Mouse (Mus musculus) midbrain, embryonic 13.5 days (tissue): Measurements from ENCODE around the gene Phlda2. TPM values are rescaled to one million over a fixed set of nuclear protein-coding genes. Genes with fewer than 3 reads are reported as not detected.

Experiments
- ATAC-seq: fragments of 200-750 bp; cut with Nextera tagmentation; 2 replicates; pipeline ENCODE4 v1.8.0; 2017; ENCODE audit warnings: mild to moderate bottlenecking, moderate TSS enrichment, moderate library complexity
- H3K27ac ChIP-seq: fragments of 300-500 bp; sonication (generic); 2 replicates; pipeline ENCODE4 v1.5.1; 2015; ENCODE audit warnings: inconsistent platforms, mild to moderate bottlenecking, moderate library complexity
- H3K27me3 ChIP-seq: fragments of 300-500 bp; sonication (generic); 2 replicates; pipeline ENCODE4 v1.6.1; 2015; ENCODE audit warnings: mild to moderate bottlenecking, inconsistent platforms
- H3K36me3 ChIP-seq: fragments of 300-500 bp; sonication (generic); 2 replicates; pipeline ENCODE4 v1.6.1; 2015; ENCODE audit warnings: mild to moderate bottlenecking, inconsistent platforms
- H3K4me1 ChIP-seq: fragments of 300-500 bp; sonication (generic); replicated peaks from 2 replicates; pipeline ENCODE4 v1.6.1; 2015; ENCODE audit warnings: inconsistent platforms
- H3K4me2 ChIP-seq: fragments of 300-500 bp; sonication (generic); replicated peaks from 2 replicates; pipeline ENCODE4 v1.6.1; 2015; ENCODE audit warnings: moderate library complexity, mild to moderate bottlenecking, inconsistent platforms
- H3K4me3 ChIP-seq: fragments of 300-500 bp; sonication (generic); replicated peaks from 2 replicates; pipeline ENCODE4 v1.5.1; 2015; ENCODE audit warnings: mild to moderate bottlenecking, inconsistent platforms
- H3K9ac ChIP-seq: fragments of 300-500 bp; sonication (generic); replicated peaks from 2 replicates; pipeline ENCODE4 v1.6.1; 2015; ENCODE audit warnings: mild to moderate bottlenecking, inconsistent platforms
- H3K9me3 ChIP-seq: fragments of 300-500 bp; sonication (generic); 2 replicates; pipeline ENCODE4 v1.6.1; 2016; ENCODE audit warnings: mild to moderate bottlenecking, inconsistent platforms
- WGBS: fragments of 180-500 bp; shearing (Covaris S2); methylation state at CpG from one replicate; pipeline ENCODE4 v1.1.7; 2015; 5-methylcytosine and 5-hydroxymethylcytosine counted together
- polyA plus RNA-seq: library from polyadenylated mRNA; unstranded; fragments of >200 nt; fragmentation: Nextera tagmentation; extraction: Ambion mirVana; gene quantifications from 2 replicates; pipeline ENCODE4 v1.2.1, GENCODE M21; 2015

Gene Phlda2
- polyA plus RNA-seq, 1 experiment from 2014 or later = 0.73 TPM

DNA sequence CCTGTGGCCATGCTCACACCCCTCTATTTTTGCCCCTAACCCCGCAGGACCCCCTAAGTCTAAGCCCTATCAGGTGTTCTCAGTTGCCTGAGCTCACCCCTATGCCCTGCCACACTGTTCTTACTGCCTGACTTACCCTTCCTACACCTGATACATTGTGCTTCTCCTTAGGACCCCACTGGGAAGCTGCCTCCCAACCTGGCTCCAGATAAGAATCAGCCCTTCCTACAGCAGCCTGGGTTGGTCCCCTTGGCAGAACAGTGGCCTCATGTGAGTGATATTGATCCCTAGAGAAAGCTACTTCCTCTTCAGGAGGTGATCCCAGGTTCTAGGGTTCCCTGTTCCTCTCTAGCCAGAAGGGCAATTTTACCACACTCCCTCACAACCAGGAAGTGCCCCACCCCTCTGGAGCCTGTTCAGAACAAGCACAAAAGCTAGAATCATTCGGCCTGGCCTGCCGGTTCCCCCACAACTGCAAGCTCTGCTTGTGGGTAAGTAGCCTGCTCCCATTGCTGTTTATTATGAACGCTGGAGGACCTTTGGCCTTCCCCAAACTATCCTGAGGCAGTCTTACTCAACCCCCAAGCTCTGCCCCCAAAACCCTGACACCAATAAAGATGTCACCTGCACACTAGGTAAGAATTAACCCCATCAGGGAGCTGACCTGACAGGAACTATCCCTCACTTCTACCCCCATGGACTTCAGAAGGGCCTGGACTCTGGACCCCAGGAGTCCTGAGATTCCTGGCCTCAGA, 29.4 kb downstream of the Phlda2 start, which contains the start of gene Slc22a18:
TSS of gene Slc22a18 (plus strand) at position 390 of the 755 bp plus-strand sequence.
- Histone ChIP-seq H3K4me2 (no peak within 1 kb of the TSS), H3K9ac (no peak within 1 kb of the TSS), H3K27me3 (peaks cover 16% of the 10 kb centered on the region), H3K36me3 (no peaks in the 10 kb centered on the region), H3K9me3 (no peaks in the 10 kb centered on the region), H3K4me1 (peaks cover 5% of the 10 kb centered on the region; the same call in 1 of the 2 replicates), H3K4me3 (no peak within 1 kb of the TSS), H3K27ac (no peak within 1 kb of the TSS)
- 54% methylated on average over 4 of the region's 4 CpGs for WGBS
- ATAC-seq = no peak

DNA sequence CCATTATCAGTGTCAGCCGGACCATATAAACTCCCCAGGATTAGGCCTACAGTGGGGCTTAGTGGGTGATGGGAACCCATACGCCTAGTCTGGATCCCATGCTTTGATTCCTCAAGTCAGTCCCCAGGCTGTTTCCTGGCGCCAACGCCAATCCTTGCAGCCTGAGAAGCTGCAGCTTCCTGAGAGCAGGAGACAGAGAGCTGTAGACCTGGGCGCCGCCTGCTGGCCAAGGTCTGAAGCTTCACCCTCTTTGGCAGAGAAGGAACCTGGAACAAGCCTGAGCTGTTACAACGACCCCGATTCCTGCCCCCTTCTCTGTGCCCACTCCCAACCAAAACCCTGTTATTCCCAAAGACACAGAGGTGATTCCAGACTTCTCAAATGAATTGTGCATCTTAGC, 33.0 kb downstream of the Phlda2 start:
- ATAC-seq = no peak
- Histone ChIP-seq H3K36me3 (no peaks in the 10 kb centered on the region), H3K9me3 (no peaks in the 10 kb centered on the region), H3K27me3 (peaks cover 26% of the 10 kb centered on the region), H3K4me3 (no peak overlapping the region), H3K4me2 (no peak overlapping the region), H3K27ac (no peak overlapping the region), H3K9ac (0 out of 2 replicates have a peak overlapping the region, but pooled peaks have one; percentile 36), H3K4me1 (peaks cover 35% of the 10 kb centered on the region)
- 21% methylated on average over 8 of the region's 8 CpGs for WGBS

DNA sequence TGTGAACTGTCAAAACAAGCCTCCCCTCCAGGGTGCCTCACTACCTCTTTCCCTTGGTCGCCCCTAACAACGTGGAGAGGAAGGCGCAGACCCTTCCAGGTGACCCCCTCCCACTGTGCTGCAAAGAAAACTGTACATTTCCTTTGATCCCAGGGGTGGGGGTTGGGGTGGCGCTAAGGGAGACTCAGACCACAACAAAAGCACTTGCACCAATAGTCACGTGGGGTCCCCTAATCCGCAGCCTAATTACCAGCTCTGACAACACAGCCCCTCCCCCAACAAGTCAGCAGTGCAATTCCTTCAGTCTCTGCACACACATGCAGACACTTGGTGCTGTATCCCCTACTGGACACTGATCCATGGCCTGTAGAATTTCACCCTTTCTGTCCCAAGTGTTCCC, 35.2 kb downstream of the Phlda2 start:
- H3K4me3 ChIP-seq = no peak overlapping the region
- H3K4me2 ChIP-seq = peak overlapping the region; percentile 22; the same call in 1 of the 2 replicates
- no peaks in the 10 kb centered on the region for H3K36me3 ChIP-seq
- H3K9me3 ChIP-seq = no peaks in the 10 kb centered on the region
- WGBS = 1% methylated on average over 6 of the region's 6 CpGs
- peak; percentile 34 for ATAC-seq
- H3K4me1 ChIP-seq = peaks cover 45% of the 10 kb centered on the region
- H3K27ac ChIP-seq = 0 out of 2 replicates have a peak overlapping the region, but pooled peaks have one; percentile 39
- H3K27me3 ChIP-seq = peaks cover 27% of the 10 kb centered on the region
- no peak overlapping the region for H3K9ac ChIP-seq

GRCm38 (mm10) chr7:143466099-143466677, 36.8 kb downstream of the Phlda2 start:
- H3K4me1 ChIP-seq = peaks cover 56% of the 10 kb centered on the region
- H3K27me3 ChIP-seq = peaks cover 27% of the 10 kb centered on the region
- peak; percentile 43 for ATAC-seq
- no peak overlapping the region for H3K4me3 ChIP-seq
- H3K4me2 ChIP-seq = no peak overlapping the region
- WGBS = 37% methylated on average over 14 of the region's 14 CpGs
- H3K36me3 ChIP-seq = no peaks in the 10 kb centered on the region
- H3K9me3 ChIP-seq = no peaks in the 10 kb centered on the region
- H3K9ac ChIP-seq = no peak overlapping the region
- no peak overlapping the region for H3K27ac ChIP-seq

GRCm38 (mm10) chr7:143464811-143465560, 38.0 kb downstream of the Phlda2 start:
- WGBS = 27% methylated on average over 53 of the region's 56 CpGs
- Histone ChIP-seq H3K9ac (peak overlapping the region; percentile 47), H3K4me2 (peak overlapping the region; percentile 60), H3K27me3 (peaks cover 27% of the 10 kb centered on the region), H3K4me3 (peak overlapping the region; percentile 29), H3K4me1 (peaks cover 56% of the 10 kb centered on the region), H3K9me3 (peaks cover 7% of the 10 kb centered on the region), H3K36me3 (no peaks in the 10 kb centered on the region), H3K27ac (no peak overlapping the region)
- no peak for ATAC-seq

DNA sequence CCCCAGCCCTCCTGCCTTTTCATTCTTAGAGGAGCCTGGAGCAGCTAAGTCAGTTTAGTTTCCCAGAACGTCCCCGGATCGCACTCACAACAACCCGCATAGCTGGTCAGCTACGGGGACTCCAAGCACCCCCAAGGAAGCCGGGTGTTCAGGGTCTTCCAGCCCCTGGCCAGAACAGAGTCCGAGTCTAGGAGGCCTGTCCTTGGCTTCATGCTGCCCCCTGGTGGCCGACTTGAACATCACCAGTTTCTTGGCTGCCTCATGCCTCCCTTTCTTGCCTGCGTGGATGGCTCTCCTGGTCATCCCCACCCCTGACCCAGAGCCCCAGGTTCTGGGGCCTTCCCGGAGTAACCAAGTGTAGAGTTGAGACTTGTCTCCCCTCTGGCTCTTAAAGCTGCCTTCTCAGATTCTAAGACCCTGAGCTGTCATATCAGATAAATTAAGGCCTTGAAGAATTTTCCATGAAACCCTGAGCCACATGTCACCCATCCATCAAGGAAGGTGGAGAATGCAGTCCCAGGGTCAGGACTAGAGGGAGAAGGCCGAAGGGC, 39.0 kb downstream of the Phlda2 start:
- H3K9ac ChIP-seq = no peak overlapping the region
- H3K9me3 ChIP-seq = peaks cover 17% of the 10 kb centered on the region
- no peak for ATAC-seq
- peaks cover 20% of the 10 kb centered on the region for H3K27me3 ChIP-seq
- H3K27ac ChIP-seq = no peak overlapping the region
- WGBS = 34% methylated on average over 11 of the region's 11 CpGs
- no peak overlapping the region for H3K4me2 ChIP-seq
- H3K4me1 ChIP-seq = peaks cover 53% of the 10 kb centered on the region
- H3K4me3 ChIP-seq = no peak overlapping the region
- H3K36me3 ChIP-seq = no peaks in the 10 kb centered on the region

- no peak overlapping the region for H3K27ac ChIP-seq
- H3K36me3 ChIP-seq = no peaks in the 10 kb centered on the region
- H3K9ac ChIP-seq = no peak overlapping the region
- peaks cover 18% of the 10 kb centered on the region for H3K27me3 ChIP-seq
- H3K4me2 ChIP-seq = no peak overlapping the region
- H3K4me1 ChIP-seq = peaks cover 44% of the 10 kb centered on the region
- H3K4me3 ChIP-seq = no peak overlapping the region
- 78% methylated on average over 5 of the region's 5 CpGs for WGBS
- peaks cover 19% of the 10 kb centered on the region for H3K9me3 ChIP-seq
- no peak for ATAC-seq
Observed at GRCm38 (mm10) chr7:143462516-143462915, 40.4 kb downstream of the Phlda2 start.

GRCm38 (mm10) chr7:143461920-143462319, 41.0 kb downstream of the Phlda2 start:
- H3K4me3 ChIP-seq = peak overlapping the region; percentile 21; the same call in 1 of the 2 replicates
- no peak overlapping the region for H3K9ac ChIP-seq
- WGBS = 48% methylated on average over 11 of the region's 11 CpGs
- peak overlapping the region; percentile 42 for H3K4me2 ChIP-seq
- ATAC-seq = no peak
- H3K27me3 ChIP-seq = peaks cover 18% of the 10 kb centered on the region
- H3K36me3 ChIP-seq = no peaks in the 10 kb centered on the region
- peaks cover 19% of the 10 kb centered on the region for H3K9me3 ChIP-seq
- H3K27ac ChIP-seq = no peak overlapping the region
- peaks cover 38% of the 10 kb centered on the region for H3K4me1 ChIP-seq

DNA sequence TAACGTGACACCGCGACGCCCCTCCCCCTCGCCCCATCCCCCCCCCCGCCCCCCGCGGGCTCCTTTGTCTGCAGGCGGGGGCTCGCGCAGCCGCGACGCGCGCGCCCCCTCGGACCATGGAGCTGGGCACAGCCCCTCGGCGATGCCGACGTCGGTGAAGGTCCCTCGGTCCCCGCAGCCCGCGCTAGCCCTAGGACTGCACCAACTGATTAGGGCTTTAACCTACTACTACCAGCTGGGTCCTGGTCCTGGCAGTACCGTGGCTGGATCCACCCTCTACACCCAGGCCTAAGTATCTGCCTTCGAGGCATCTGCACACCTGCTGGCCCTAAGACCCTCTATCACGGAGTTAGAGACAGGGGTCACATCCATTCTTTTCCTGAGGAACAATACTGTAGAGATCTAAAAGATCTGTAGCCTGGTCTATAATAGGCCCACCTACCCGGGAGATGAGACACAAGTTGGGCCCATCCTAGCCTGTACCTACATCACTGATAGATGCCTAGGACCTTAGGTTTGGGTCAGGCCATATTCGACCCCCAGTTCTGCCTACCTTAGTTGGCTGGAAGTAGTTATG, 41.6 kb downstream of the Phlda2 start:
- peak; percentile 71 for ATAC-seq
- peaks cover 19% of the 10 kb centered on the region for H3K9me3 ChIP-seq
- H3K27me3 ChIP-seq = peaks cover 18% of the 10 kb centered on the region
- peak overlapping the region; percentile 48 for H3K9ac ChIP-seq
- H3K4me2 ChIP-seq = peak overlapping the region; percentile 42
- H3K4me3 ChIP-seq = peak overlapping the region; percentile 21
- peaks cover 32% of the 10 kb centered on the region for H3K4me1 ChIP-seq
- H3K27ac ChIP-seq = peak overlapping the region; percentile 69
- WGBS = 46% methylated on average over 23 of the region's 32 CpGs
- H3K36me3 ChIP-seq = no peaks in the 10 kb centered on the region

- 40% methylated on average over 46 of the region's 48 CpGs for WGBS
- H3K27ac ChIP-seq = peak within 1 kb of the TSS; percentile 83
Observed at GRCm38 (mm10) chr7:143460874-143461273, 42.1 kb downstream of the Phlda2 start, which contains the start of gene Cdkn1c. TSS of gene Cdkn1c (minus strand) at chr7:143461050.

DNA sequence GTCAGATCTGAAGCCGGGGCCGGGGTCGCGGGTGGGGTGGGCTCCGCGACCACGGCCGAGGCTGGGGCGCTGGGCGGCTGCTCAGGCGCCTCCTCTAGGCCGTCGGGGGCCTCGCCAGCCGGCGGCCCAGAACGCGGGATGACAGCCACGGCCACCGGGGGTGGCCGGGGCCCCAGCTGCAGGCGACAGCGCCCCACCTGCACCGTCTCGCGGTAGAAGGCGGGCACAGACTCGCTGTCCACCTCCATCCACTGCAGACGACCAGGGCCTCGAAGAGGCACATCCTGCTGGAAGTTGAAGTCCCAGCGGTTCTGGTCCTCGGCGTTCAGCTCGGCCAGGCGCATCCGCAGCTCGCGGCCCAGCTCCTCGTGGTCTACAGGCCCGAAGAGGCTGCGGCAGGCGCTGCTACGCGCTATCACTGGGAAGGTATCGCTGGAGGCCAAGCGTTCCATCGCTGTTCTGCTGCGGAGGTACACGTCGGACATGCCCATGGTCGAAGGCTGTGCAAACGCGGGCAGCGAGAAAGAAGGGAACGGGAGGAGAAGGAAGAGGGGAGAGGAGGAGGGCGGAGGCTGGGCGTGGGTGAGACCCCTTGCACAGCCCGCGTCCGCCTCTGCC, 42.6 kb downstream of the Phlda2 start:
- 0 out of 2 replicates have a peak, but pooled peaks have one; percentile 1 for ATAC-seq
- H3K27me3 ChIP-seq = peaks cover 10% of the 10 kb centered on the region; the same call in 1 of the 2 replicates
- WGBS = 42% methylated on average over 49 of the region's 60 CpGs

More at GRCm38 (mm10) chr7:143460874-143461273, 42.1 kb downstream of the Phlda2 start, which contains the start of gene Cdkn1c:
- Histone ChIP-seq H3K27me3 (peaks cover 15% of the 10 kb centered on the region), H3K4me3 (peak within 1 kb of the TSS; percentile 63), H3K4me2 (peak within 1 kb of the TSS; percentile 64), H3K9me3 (peaks cover 19% of the 10 kb centered on the region), H3K9ac (peak within 1 kb of the TSS; percentile 78), H3K4me1 (peaks cover 29% of the 10 kb centered on the region), H3K36me3 (no peaks in the 10 kb centered on the region)
- ATAC-seq = peak; percentile 80

More for the DNA sequence above, 42.6 kb downstream of the Phlda2 start:
- Histone ChIP-seq H3K9me3 (peaks cover 19% of the 10 kb centered on the region), H3K27ac (peak overlapping the region; percentile 83), H3K4me3 (peak overlapping the region; percentile 63), H3K4me2 (peak overlapping the region; percentile 64), H3K4me1 (peaks cover 27% of the 10 kb centered on the region), H3K9ac (peak overlapping the region; percentile 78), H3K36me3 (no peaks in the 10 kb centered on the region)
